Mouse (Mus musculus) ovary, postnatal 36 days (tissue): ENCODE results near the gene Bicdl1.

Experiments
- DNase-seq: peaks from one replicate; pipeline ENCODE4 v3.0.0; 2022; ENCODE audit warnings: low spot score, mixed read lengths

The Bicdl1 gene

DNA sequence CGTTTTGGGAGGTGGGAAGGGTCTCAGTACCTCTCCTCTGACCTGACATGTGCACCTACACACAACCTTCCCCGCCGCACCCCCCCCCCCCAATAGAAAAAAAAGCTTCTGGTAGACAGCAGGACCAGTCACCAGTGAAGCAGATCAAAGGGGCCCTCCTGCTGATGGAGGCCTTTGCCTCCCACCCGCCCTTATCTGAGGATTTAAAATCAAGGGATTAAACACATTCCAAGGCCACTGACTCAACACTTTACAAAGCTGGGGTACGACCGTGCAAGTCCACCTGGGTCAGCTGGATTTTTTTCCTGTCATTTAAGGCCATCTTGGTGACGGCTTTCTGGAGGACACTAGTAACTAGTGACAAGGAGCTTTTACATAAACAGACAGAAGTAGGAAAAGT, 63.5 kb downstream of the Bicdl1 start:
- no peak for DNase-seq

GRCm38 (mm10) chr5:115667210-115667609, 64.2 kb downstream of the Bicdl1 start:
- no peak for DNase-seq

DNA sequence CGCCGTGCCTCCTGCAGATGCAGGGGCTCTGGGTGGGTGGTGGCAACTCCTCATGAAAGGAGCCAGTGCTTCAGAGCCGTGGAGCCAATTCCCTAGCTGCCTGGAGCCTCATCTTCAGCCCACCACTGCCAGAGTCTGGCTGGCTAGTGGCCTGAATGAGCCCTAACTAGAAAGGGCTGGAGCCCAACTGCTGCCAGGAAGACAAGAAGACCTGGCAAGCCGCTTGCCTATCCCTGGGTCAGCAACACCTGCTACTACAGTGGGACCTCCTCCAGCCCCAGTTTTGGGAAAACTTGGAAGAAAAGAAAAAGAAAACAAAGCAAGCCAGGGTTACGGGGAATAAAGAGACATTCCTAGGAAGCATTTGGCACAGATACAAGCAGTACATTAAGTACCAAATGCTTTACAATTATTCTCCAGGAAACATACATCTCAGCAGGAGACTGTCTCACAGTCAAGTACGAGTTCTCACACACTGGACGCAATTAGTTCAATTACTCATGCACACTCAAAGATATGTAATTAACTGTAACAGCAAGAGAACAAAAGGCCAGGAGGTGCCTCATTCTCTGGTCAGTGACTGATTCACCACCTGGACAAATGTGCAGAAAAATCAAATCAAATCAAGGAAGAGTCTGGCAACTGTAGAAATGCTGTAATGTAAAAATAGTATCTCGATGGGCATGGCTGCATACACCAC, 64.9 kb downstream of the Bicdl1 start:
- no peak for DNase-seq

GRCm38 (mm10) chr5:115662658-115663057, 68.8 kb downstream of the Bicdl1 start:
- no peak for DNase-seq

DNA sequence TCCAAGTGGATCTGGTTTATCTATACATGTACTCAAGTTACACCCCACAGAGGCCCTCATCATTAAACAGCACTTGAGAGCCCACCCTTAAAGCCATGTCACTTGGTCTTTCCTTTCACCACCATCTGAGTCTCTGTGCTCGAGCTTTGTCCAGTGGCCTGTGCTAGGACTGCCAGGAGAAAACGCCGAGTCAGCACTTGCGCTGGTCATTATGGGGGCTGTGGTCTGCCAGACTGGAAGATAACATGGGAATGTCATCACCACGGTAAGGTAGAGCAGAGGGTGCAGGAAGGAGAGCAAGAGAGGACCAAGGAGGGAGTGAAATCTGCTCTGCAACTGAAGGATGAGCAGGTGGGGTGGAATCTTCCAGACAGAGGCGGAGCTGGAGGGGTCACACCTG, 73.1 kb downstream of the Bicdl1 start:
- no peak for DNase-seq

DNA sequence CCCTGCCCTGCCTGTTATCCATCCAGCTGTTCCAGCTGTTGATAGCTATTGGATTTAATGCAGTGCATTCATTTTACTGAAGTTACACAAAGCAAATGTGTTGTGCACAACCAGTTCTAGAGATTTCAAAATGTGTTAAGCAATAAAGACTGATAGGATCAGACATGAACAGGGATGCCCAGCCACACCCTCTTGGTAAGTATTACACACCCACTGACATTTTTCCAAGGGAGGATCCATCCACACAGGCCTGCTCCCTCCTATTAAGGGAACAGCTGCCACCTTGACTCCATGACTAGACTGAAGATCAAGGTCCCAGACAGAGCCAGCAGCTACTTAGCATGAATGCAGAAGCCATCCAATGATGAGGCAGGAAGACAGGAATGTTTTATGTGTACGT, 74.2 kb downstream of the Bicdl1 start:
- no peak for DNase-seq

DNA sequence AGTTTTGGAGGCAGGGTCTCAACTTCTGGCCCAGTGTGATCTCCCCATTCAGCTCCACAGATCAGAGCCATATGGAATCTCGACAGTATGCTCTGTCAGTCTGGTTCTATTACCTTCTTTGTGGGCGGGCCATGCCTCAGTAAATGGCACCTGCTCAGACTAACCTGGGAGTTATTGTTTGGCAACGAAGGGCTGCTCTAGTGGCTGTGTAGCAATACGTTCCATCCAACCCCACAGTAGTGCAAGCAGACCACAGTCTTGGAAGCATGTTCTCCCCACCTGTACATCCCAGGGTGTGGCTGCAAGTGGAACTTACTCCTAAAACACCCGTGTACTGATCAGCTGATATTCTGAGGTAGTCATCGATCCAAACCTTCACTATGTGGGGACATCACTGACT, 74.7 kb downstream of the Bicdl1 start:
- DNase-seq: no peak

DNA sequence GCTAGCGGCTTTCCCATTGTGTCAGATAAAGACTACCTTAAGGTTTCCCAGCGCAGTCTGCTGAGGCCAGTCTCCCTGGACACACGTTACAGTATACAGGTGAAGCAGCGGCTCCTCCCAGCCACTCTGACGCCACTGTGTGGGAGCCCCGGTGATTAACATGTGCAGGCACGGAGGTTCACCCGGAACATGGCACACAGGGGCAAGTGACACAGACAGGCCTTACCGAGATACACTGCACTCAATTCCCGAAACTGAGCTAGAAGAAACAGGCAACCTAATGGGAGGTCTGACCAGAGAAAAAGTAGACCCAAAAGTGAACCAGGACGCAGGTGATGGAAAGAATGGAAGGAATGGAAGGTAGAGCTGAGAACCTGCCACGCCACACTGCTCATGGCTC, 77.6 kb downstream of the Bicdl1 start:
- DNase-seq: no peak

DNA sequence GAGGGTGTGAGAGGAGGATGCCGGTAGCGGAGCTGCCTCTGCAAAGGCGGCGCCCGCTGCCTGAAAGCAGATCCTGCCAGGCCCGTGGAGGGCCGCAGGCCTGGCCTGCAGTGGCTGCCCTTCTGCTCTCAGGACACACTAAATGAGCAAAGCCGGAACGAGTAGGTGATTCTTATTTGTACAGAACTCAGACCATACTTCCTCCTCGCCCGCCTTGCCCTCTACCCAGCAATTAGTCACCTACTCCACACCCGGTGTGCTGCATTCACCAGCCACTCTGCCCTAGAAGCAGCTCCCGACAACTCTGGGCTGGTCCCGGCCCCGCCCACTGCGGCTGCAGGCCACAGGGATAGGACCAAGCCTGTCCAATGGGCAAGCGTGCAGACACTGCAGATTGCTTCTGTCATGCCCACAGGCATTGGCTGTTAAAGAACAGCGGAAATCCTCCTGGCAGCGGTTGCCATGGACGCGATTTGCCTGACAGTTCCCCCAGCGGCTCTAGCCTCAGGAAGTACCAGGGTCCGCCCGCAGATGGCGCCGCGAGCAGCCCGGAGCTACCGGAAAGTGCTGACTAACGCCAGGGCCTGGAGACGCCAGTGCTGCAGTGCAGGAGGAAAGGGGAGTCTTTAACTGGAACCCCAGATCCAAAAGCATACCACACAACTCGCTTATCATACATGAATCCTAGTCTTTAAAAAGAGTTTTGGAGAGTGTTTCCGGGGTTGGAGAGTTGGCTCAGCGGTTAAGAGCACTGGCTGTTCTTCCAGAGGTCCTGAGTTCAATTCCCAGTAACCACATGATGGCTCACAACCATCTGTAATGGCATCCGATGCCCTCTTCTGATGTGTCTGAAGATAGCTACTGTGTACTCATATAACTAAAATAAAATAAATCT, 78.5 kb downstream of the Bicdl1 start:
- peak; percentile 100 for DNase-seq

DNA sequence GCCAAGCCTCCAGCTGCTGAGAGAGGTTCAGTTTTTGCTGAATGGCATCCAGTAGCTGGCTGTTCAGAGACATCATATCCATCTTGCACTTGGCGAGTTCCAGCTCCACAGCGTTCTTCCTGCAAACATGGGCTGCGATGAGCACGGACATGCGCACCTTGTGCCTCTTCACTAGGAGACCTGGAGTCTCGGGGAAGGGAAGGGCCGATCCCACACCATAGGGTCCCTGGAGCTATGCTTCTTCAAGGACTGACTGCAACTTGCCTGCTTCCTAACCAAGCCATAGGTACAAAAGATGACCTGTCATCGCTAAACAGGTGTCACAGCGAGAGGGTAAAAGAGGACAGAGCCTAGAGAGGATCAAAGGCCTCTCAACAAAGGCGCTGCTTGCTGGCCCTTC, 79.6 kb downstream of the Bicdl1 start:
- no peak for DNase-seq

- DNase-seq: no peak
Measured at GRCm38 (mm10) chr5:115650885-115651284, 80.5 kb downstream of the Bicdl1 start.

DNA sequence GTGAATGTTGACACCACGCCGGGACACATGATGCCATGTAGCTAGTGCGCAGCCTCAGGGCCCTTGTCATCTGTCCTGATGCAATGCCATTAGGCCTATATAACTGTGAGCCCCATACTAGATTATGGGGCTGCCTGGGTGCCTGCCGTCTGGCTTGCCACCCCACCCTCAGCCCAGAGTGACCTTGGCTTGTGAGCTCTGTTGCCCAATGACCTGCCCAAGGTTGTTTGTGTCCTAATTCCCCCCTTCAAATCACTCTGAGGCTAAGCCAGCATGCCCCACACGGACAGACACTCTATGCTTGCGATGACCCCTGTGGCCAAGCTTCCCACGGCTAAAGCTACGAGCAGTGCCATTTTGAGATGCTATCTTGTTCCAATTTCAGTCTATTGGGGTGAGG, 81.7 kb downstream of the Bicdl1 start:
- no peak for DNase-seq

- DNase-seq: no peak
Measured at GRCm38 (mm10) chr5:115648876-115649275, 82.5 kb downstream of the Bicdl1 start.

- DNase-seq: no peak
Measured at GRCm38 (mm10) chr5:115644192-115644591, 87.2 kb downstream of the Bicdl1 start.

DNA sequence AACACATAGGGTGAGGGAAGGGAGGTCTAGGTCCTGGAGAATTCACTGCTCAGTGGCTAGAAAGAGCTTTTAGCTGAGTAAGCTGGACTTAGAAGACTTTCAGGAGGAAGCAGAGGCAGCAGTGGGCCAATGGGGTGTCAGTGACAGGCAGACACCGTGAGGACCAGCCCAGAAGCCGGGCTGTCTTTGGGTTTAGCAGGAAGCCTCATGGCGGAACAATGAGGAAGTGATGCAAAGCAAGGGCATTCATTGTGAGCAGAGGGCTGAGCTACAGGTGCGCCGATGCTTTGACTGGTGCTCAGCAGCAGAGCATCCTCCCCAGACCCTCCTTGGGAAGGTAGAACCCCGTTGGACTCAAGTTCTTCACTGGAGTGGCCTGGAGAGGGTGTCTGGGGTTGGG, 95.9 kb downstream of the Bicdl1 start:
- DNase-seq: no peak

DNA sequence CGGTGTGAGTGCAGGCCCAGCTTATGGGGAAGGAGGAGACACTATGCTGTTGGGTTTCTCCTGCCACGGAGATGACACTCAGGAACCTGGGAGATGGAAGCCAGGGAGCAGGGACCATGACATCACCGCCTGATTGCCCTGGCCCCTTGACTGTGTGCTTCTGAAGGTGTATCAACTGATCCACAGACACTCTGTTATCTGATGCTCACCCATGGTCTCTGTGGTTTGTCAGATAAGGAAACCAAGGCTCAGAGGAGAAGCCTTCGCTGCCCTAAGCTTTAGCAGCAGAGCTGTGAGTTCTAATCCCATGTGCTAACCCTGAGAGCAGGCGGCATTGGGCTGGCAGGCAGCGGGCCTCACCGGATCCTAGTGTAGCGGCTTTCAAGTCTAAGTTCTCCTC, 97.4 kb downstream of the Bicdl1 start:
- no peak for DNase-seq

- no peak for DNase-seq
Measured at GRCm38 (mm10) chr5:115633060-115633459, 98.4 kb downstream of the Bicdl1 start.

GRCm38 (mm10) chr5:115632358-115632714, 99.1 kb downstream of the Bicdl1 start:
- DNase-seq: peak; percentile 54

DNA sequence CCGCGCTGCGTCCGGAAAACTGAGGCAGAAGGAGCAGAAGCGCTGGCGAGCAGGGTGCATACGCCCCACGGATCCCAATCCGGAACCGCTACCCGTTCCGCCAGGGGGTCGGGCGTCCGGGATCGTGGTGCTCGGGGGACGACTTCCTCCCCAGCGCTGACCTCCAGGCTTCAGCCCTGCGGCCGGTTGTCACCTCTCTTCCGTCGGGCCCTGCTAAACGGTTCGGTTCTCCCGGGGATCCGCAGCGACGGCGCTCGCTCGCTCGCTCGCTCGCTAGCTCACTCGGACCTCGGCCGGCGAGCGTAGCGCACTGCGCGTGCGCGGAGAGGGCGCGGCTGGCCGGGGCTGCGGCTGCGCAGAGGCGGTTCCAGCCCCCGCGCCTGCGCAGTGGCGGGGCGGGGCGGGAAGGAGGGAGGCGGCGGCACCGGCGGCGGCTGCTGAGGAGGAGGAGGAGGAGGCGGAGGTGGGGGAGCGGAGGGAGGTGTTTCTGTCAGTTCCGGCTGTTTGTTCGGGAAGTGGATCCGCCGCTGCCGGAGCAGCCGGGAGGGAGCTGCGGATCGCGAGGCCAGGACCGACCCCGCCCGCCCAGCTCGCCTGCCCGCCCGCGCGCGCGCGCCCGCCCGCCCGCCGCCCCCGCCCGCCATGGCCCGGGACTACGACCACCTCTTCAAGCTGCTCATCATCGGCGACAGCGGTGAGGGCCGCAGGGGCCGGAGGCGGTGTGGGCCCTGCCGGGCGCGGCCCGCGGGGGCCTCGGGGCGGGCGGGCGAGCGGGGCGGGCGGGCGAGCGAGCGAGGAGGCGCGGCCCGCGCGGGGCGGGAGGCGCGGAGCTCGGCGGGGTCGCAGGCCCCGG, 99.7 kb downstream of the Bicdl1 start, which contains the start of gene Rab35:
Rab35 (plus strand) TSS at position 404 of the 853 bp plus-strand sequence.
- DNase-seq: peak; percentile 97

GRCm38 (mm10) chr5:115630291-115630690, 101.1 kb downstream of the Bicdl1 start:
- no peak for DNase-seq

DNA sequence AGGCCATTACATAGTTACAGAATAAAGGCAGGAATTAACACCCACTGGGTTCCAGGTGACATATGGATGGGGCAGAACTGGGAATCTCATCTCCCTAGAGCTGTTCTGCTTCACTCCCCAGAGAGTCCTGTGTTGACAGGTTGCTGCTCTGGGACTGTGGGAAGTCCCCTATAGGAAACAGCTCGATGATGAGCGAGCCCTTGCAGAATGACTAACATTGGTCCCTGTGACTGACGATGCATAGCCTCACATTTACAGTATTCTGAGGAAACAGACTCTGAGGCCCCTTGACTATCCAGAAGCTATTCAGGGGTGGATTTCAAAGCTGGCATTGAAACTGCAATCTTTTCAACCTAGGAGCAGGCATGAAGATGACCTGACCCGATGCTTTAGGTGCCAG, 101.7 kb downstream of the Bicdl1 start:
- no peak for DNase-seq

DNA sequence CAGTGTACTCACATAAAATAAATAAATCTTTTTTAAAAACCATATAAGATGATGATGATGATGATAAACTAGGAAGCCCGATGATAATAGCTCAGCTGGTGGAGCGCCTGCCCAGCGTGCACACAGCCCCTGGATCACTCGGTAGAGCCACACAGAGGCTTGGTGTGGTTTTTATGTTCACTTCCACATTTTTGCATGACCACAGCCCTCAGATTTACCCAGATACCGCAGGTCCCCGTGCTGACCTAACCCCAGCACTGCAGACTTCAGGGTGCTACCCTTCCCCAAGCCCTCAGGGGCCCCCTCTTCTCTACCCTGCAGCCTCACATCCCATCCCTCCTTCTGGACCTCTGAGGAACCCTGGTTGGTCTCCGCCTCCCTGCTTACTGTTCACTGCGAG, 103.3 kb downstream of the Bicdl1 start:
- DNase-seq: no peak
